Mouse (Mus musculus): ENCODE results near the gene Krtap3-3.
"Not testable (repeated sequence)": the region's sequence is repeated elsewhere in the genome, so short reads cannot be mapped to it uniquely, and the experiment has no call there.

Krtap3-3 gene

DNA sequence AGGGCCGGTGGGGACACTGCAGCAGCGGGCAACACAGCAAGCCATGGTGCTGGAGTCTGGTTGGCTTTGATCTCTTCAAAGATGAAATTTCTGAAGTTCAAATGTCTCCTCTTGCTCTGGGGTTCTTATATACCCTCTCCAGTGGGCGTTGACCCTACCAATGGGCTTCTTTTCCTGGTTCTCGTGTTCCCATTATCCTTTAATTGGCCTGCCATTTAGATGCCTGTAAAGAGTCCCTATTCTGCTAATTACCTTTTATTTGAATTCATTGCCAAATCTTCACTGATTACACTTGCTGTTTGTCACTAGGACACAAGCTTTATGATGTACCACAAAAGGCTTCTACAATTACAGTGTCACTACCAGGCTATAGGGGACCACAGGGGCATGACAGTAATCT lies at the start of gene Krtap3-3:
TSS of gene Krtap3-3 (minus strand) at position 101 of the 400 bp plus-strand sequence.
- DNase-seq (ENCODE audit: low read depth, low spot score): no peak

DNA sequence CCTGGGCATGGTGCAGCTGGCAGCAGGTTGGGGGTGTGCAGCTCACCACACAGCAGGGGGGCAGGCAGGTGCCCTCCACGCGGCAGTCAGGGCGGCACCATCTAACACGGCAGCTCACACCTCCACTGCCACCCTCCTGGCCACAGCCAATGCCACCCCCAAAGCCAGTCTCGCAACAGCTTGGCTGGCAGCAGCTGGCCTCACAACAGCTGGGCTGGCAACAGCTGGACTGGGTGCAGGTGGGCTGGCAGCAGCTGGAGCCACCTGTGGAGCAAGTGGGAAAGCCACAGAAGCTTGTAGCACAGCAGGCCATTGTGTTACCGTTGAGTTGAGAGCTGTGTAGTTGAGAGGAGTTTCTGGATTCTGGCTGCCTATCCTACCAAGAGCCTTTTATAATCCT lies 47.1 kb upstream of the Krtap3-3 start, which contains the start of gene Krtap9-3:
TSS of gene Krtap9-3 (minus strand) at position 364 of the 400 bp plus-strand sequence.
- DNase-seq (ENCODE audit: low read depth, low spot score): not testable (repeated sequence)

DNA sequence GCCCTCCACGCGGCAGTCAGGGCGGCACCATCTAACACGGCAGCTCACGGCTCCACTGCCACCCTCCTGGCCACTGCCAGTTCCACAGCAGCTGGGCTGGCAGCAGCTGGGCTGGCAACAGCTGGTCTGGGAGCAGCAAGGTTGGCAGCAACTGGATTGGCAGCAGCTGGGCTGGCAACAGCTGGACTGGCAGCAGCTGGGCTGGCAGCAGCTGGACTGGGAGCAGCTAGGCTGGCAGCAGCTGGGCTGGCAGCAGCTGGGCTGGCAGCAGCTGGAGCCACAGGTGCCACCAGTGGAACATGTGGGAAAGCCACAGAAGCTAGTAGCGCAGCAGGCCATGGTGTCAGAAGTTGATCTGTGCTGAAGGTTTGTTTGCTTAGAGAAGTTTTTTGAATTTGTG lies 40.3 kb upstream of the Krtap3-3 start, which contains the start of gene Krtap1-3:
TSS of gene Krtap1-3 (minus strand) at position 359 of the 400 bp plus-strand sequence.
- no peak for DNase-seq (ENCODE audit: low read depth, low spot score)

DNA sequence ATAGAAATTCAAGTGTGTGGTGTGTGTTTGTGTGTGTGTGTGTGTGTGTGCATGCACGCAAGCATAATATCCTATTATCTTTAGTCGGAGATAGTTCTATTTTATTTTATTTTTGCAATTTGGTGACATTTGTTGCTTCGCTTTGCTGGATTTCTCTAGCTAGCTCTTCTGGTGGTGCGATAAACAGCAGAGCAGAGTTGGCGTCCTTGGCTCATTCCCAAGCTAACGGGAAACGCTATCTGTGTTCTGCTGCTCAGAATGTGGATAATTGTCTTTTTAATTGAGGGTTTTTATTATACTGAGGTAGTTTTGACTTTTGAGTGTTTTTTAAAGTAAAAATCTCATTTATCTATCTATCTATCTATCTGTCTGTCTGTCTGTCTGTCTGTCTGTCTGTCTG lies 34.4 kb upstream of the Krtap3-3 start:
- no peak for DNase-seq (ENCODE audit: low read depth, low spot score)

DNA sequence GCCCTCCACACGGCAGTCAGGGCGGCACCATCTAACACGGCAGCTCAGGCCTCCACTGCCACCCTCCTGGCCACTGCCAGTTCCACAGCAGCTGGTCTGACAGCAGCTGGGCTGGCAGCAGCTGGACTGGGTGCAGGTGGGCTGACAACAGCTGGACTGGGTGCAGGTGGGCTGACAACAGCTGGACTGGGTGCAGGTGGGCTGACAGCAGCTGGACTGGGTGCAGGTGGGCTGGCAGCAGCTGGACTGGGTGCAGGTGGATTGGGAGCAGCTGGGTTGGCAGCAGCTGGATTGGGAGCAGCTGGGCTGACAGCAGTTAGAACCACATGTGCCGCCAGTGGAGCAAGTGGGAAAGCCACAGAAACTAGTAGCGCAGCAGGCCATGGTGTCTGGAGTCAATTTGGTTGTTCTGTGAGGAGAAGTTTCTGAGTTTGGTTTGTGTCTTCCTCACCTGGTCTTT lies 32.6 kb upstream of the Krtap3-3 start, which contains the start of gene Krtap1-4:
TSS of gene Krtap1-4 (minus strand) at position 410 of the 460 bp plus-strand sequence.
- DNase-seq (ENCODE audit: low read depth, low spot score): no peak

DNA sequence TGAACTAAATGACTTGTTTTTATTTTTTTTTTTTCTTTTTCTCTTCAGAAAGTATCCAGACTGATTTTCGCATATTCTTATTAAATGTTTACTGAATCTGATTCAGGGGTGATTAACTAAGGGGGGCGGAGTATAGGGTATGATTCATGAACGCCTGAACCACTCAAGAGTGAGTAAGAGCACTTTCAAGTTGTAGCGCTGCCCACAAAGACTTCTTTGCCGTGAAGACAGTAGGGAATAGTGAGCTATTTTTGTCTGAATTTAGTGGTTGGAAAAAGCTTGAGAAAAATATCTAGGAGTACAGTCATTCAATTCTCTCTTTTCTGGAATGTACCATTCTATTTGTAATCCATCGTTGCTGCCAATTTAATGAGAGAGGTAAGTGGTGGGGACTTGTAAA lies 30.9 kb upstream of the Krtap3-3 start:
- no peak for DNase-seq (ENCODE audit: low read depth, low spot score)

DNA sequence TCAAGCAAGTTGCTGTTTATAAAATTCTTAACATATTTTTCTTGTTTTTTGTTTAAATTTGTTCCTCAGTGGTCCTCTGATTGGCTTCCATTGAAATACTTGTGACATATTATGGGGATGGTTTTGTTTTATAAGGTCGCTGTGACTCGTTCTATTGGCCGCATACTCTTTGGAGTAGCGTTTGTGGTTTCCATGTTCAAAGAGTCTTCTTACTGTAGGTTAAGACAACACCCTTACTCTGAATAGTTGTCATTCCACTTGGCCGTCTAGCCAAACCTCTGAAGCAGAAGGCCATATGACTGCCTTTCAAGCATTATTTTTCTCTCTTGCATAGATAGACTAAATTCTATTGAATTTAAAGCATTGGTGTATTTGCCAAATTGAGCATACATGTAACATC lies 30.4 kb upstream of the Krtap3-3 start:
- DNase-seq (ENCODE audit: low read depth, low spot score): no peak

DNA sequence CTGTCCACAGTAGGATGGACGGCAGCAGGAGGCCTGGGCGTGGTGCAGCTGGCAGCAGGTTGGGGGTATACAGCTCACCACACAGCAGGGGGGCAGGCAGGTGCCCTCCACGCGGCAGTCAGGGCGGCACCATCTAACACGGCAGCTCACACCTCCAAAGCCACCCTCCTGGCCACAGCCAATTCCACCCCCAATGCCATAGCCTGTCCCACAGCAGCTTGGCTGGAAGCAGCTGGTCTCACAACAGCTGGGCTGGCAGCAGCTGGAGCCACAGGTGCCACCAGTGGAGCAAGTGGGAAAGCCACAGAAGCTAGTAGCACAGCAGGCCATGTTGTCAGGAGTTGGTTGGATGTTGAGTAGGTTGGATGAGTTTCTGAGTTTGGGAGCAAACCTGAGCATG lies 30.0 kb upstream of the Krtap3-3 start, which contains the start of gene Krtap1-5:
TSS of gene Krtap1-5 (minus strand) at position 381 of the 400 bp plus-strand sequence.
- no peak for DNase-seq (ENCODE audit: low read depth, low spot score)

DNA sequence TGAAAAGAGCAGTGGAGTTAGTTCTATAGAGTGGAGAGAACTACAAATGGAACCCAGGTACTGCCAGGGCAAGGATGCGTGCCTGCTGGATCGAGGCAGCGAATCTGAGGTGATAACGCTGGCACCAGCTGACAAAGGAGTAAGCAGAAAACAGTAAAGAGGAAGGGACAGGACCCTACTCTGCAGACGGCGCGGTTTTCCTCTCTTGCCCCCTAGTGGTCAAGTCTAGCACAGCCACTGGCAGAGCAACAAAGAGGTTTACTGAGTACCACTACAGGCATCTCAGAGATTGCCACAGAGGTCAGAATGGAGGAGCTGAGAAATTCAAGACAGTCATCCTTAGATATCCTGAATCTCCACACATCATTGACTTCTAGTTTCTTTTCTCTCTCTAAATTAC lies 23.4 kb upstream of the Krtap3-3 start:
- DNase-seq (ENCODE audit: low read depth, low spot score): no peak

DNA sequence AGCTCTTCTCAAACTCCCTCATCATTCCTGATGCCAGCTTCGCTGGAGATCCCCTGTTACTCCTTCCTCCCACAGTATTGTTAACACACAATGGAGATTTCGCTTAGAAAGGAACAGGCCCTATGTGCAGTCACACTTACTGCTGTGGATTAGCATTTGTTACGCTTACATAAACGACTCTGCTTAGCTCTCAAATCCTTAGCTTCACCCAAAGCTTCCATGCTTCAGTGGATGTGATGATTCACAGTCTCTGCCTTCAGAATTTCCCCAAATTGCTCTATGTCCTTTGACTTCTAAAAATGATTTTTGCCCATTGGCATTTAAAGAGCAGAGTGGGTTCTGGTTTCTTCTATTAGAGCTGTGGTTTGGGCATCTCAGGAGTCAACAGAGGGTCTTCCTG lies 22.5 kb upstream of the Krtap3-3 start:
- DNase-seq (ENCODE audit: low read depth, low spot score): no peak

DNA sequence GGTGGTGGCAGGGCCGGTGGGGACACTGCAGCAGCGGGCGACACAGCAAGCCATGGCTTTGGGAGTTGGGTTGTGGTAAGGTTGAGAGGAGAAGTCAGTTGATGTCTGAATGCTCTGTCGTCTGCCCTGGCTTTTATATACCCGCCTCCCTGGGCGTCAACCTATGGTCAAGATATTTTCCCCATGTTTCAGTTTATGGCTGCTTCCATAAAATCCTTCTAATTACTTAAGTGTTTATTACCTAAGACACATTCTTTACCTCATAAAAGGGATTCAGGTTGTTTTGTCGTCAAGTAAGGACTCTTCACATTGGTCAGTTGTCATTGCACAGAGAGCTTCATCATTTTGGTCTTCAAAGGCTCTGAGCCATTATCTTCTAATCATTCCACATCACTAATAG lies 15.9 kb upstream of the Krtap3-3 start, which contains the start of gene Krtap3-1:
TSS of gene Krtap3-1 (minus strand) at position 101 of the 400 bp plus-strand sequence.
- no peak for DNase-seq (ENCODE audit: low read depth, low spot score)

DNA sequence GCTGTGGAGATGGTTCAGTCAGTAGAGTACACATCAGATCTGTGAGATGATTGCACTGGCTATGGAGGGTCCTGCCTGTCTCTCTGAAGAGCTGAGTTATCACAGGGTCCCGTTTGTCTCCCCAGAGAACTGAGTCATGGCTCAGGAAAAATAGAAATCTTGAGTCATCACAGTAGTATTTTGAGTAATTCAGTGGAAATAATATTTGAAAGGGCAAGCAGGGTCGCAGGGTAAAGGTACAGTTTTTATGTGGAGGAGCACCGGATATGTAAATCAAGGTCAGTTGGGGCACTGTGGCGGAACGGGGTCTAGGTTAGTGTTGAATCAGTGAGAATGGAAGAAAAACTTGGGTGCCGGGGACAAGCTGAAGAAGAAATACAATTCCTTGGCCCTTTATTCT lies 11.9 kb upstream of the Krtap3-3 start:
- DNase-seq (ENCODE audit: low read depth, low spot score): no peak

DNA sequence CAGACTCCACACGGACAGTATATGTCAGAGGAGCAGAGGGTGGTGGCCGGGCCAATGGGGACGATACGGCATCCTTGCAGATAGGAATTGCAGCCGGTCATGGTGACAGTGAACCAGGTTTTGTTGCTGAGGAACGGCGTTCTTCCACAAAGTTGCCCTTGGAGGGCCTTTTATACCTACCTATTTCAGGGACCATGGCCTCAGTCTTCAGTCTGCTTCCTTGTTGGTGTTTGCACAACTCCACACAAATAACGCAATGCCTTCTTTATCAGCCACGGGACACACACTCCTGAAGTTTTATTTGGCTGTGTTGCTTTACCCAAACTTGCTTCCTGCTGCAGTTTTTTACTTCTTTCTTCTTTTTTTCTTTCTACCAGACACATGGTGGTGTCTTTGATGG lies 8.7 kb upstream of the Krtap3-3 start, which contains the start of gene Gm11939:
TSS of gene Gm11939 (minus strand) at position 101 of the 400 bp plus-strand sequence.
- no peak for DNase-seq (ENCODE audit: low read depth, low spot score)

DNA sequence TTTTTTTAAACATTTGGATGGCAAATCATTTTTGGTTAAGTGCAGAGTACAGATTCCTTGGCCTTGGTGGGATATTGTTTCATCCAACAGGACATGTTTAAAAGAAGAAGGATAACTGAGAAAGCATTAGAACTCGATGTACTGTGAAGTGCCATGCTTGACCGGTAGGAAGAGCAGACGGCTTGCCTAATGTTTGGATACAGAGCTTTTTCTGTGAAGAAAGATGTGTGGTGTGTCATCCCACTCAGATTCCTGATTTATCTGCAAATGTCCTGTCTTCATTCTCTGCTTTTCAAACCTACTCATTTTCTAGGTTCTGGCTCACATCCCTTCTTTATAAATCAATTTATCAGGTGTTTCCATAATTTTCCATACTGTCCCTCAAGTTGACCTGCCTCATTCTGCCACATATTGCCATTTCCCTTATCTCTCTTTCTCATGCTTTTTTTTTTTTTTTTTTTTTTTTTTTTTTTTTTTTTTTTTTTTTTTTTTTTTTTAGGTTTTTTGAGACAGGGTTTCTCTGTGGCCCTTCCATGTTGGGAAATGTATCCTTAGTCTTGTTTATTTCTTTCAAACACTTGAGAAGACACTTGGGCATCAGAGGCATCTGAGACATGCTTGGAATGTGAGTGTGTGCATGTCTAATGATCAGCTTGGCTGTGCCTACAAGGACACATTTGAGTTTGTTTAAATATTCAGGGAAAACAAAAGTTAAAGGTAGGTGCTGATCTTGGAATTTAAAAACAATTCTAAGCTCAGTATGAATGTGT lies 7.5 kb upstream of the Krtap3-3 start:
- DNase-seq (ENCODE audit: low read depth, low spot score): no peak

DNA sequence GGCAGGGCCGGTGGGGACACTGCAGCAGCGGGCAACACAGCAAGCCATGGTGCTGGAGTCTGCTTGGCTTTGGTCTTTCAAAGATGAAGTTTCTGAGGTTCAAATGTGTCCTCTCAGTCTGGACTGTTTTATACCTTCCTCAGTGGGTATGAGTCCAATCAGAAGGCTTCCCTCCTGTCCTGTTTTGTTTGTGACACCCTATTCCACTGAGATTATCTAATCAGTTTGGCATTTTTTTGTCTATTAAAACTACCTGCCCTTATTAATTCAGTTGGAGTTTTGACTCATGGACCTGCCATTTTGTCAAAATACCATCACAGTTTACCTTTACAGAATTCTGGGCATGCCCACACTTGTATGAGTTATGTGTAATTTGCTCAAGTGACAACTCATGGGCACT lies 6.1 kb upstream of the Krtap3-3 start, which contains the start of gene Krtap3-2:
TSS of gene Krtap3-2 (minus strand) at position 101 of the 400 bp plus-strand sequence.
- DNase-seq (ENCODE audit: low read depth, low spot score): no peak

DNA sequence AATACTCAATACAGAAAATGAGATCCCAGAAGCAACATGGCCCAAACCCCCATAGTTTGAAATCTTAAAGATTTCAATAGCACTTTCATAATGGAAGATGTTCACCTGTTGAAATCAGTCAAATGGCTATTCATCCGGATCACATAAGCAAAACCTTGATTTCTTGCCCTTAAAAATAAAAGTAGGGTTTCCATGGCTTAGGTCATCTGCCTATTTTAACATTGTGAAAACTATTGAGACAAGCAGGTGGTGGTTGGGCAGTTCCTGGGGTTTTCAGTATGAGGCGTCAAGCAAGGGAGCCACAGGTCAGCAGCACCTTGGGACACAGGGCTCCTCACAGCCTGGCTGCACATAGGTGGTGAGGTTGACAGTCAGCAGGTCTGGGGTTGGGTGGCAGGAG lies 5.5 kb upstream of the Krtap3-3 start:
- no peak for DNase-seq (ENCODE audit: low read depth, low spot score)

DNA sequence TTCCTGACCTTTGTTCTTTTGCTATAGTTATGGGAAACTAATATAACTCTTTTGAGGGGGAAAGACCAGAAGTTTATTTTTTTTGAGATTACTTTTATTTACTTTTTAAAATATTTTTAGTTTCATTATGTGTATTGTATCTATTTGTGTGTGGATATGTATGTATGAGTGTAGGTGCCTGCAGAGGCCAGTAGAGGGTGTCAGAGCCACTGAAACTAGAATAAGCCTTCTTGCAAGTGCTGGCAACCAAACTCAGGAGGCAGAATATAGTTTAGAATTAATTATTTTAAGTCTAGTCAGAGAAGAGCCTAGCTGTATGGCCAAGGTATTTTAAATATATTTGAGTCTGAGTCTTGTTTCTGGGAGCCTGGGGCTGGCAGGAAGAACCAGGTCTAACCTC lies 2.8 kb downstream of the Krtap3-3 start:
- DNase-seq (ENCODE audit: low read depth, low spot score): no peak

DNA sequence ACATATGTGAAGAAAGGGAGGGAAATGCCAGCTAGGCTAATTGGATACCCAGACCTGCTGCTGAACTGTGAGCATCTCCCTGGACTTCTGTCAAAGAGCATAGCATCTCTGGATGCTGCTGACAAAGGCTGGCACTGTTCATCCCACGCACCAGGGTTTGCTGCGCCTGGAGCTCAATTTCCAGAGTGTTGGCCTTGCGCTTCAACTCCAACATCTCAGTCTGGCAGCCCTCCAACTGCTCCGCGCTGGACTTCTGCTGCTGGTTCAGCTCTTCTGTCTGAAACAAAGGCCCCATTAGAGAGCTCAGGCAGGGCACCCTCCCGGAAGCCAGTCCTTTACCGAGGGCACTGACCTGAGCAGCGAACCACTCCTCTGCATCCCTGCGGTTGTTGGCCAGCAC lies 10.9 kb downstream of the Krtap3-3 start:
- no peak for DNase-seq (ENCODE audit: low read depth, low spot score)

DNA sequence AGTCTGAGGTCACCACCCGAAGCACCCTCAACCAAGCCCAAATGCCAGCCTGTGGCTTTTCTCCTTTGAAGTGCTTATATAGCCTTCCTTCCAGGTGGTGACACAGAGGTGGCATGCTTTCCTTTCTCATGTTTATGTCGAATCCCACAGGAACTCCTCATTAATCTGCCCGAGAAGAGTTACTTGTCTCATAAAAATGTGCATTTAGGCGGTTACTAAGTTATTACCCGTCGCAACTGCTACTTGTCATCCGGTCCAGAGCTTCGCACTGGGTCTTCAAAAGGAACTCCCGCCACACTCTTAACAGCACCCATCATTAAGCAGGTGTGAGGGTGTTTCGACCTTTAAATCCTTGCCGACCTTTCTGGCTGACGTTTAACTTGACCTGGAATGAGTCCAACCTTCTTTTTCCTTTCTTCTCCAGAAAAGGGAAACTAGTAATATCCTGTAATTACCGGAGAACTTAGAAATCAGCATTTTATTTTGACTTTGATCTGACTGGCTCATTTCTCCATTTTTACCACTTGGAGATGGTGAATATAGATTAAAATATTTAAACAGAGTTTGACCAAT lies 29.3 kb downstream of the Krtap3-3 start, which contains the start of gene Krt39:
TSS of gene Krt39 (minus strand) at position 51 of the 573 bp plus-strand sequence.
- DNase-seq (ENCODE audit: low read depth, low spot score): no peak

DNA sequence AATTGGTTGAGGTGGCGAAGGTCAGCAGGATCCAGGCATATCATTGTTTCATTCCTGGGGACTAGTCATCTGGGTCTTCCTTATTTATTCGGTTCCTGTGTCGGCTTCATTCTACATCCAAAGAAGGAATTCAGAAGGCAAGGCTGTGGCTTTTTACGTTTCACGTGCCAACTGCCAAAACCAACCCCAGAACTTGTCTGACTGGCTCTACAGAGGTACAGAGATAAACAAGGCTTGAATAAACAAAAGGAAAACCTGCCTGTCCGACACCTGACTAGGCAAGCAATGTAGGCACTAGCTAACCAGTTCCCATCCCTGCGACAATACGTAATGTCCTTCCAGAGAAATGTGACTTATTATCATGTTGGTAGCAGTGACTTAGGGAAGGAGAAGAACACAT lies 36.6 kb downstream of the Krtap3-3 start:
- DNase-seq (ENCODE audit: low read depth, low spot score): no peak

All from c-Kit-negative CD71-positive TER-119-positive erythroid progenitor cells, embryonic 14.5 days (primary cell).